Mouse (Mus musculus) heart, postnatal 0 days (tissue): ENCODE results near the gene Fat3.

Experiments used
- CTCF ChIP-seq: IDR thresholded peaks from 2 replicates; pipeline ENCODE4 v1.5.1; 2016; ENCODE audit warnings: antibody characterized with exemption, control low read depth, low read depth
- EP300 ChIP-seq: IDR thresholded peaks from 2 replicates; pipeline ENCODE4 v1.6.1; 2016; ENCODE audit warnings: antibody characterized with exemption, low read depth

- TF ChIP-seq EP300 (no peak), CTCF (no peak)
These were observed 60.4 kb downstream of the Fat3 start for GRCm38 (mm10) chr9:16440638-16441037.
